10 mouse cellular contexts compared by ENCODE assay signal in genomic region chr4:102534049-102534730, GRCm38 (mm10).
A peak's percentile ranks its signal among the peaks of the same experiment; 100 is the strongest.
DNase-seq lines count a peak whose midpoint lies in the region; ATAC-seq and TF ChIP-seq lines count a peak whose summit lies in the region.
"Had no signal": no experiment of that assay in that cellular context is flagged by ENCODE, and none has a peak within 500 bp of the region (broad histone marks: within the 10 kb centered on the region; RNA-seq: fewer than 3 reads in every experiment).

No protein-coding gene starts in this region.

- H3K9ac ChIP-seq in hindbrain, embryonic 11.5 days (ENCODE audit: low read depth, low read length): no peak overlapping the region
- H3K9ac ChIP-seq in forebrain, embryonic 13.5 days: no peak overlapping the region
- no peak overlapping the region for H3K9ac ChIP-seq in kidney, embryonic 15.5 days
- H3K9ac ChIP-seq: stomach, embryonic 15.5 days had no signal

- no peak overlapping the region for H3K27ac ChIP-seq in hindbrain, embryonic 11.5 days (ENCODE audit: low read depth, low read length)
- H3K27ac ChIP-seq in hindbrain, embryonic 10.5 days: no peak overlapping the region
- peak overlapping the region; percentile 49; the same call in 1 of the 2 replicates for H3K27ac ChIP-seq in bone marrow macrophage, adult 2 months (ENCODE audit: insufficient read depth, low read depth, low read length)
- H3K27ac ChIP-seq in forebrain, embryonic 13.5 days: peak overlapping the region; percentile 70
- peak overlapping the region; percentile 38; the same call in 1 of the 2 replicates for H3K27ac ChIP-seq in midbrain, embryonic 10.5 days (replicated peaks)
- H3K27ac ChIP-seq in kidney, embryonic 15.5 days: no peak overlapping the region
- H3K27ac ChIP-seq: stomach, embryonic 15.5 days had no signal

- H3K4me1 ChIP-seq in hindbrain, embryonic 11.5 days (replicated peaks; ENCODE audit: control insufficient read depth, insufficient read depth, low read length): no peaks in the 10 kb centered on the region
- peaks cover 14% of the 10 kb centered on the region for H3K4me1 ChIP-seq in hindbrain, embryonic 10.5 days (replicated peaks)
- H3K4me1 ChIP-seq in bone marrow macrophage, adult 2 months (ENCODE audit: control insufficient read depth, insufficient read depth, low read length): peaks cover 9% of the 10 kb centered on the region
- H3K4me1 ChIP-seq in forebrain, embryonic 13.5 days: peaks cover 22% of the 10 kb centered on the region
- H3K4me1 ChIP-seq in midbrain, embryonic 10.5 days: peaks cover 17% of the 10 kb centered on the region
- H3K4me1 ChIP-seq in kidney, embryonic 15.5 days: no peaks in the 10 kb centered on the region
- H3K4me1 ChIP-seq: stomach, embryonic 15.5 days had no signal

- no peaks in the 10 kb centered on the region for H3K9me3 ChIP-seq in hindbrain, embryonic 11.5 days (ENCODE audit: control insufficient read depth, low read length)
- no peaks in the 10 kb centered on the region for H3K9me3 ChIP-seq in hindbrain, embryonic 10.5 days
- no peaks in the 10 kb centered on the region for H3K9me3 ChIP-seq in forebrain, embryonic 13.5 days (replicated peaks)
- H3K9me3 ChIP-seq in midbrain, embryonic 10.5 days (replicated peaks): no peaks in the 10 kb centered on the region
- H3K9me3 ChIP-seq in kidney, embryonic 15.5 days (replicated peaks): no peaks in the 10 kb centered on the region
- H3K9me3 ChIP-seq: stomach, embryonic 15.5 days had no signal

- H3K36me3 ChIP-seq in hindbrain, embryonic 11.5 days (ENCODE audit: control insufficient read depth, insufficient read depth, low read length): no peaks in the 10 kb centered on the region
- no peaks in the 10 kb centered on the region for H3K36me3 ChIP-seq in hindbrain, embryonic 10.5 days
- H3K36me3 ChIP-seq in forebrain, embryonic 13.5 days (ENCODE audit: poor library complexity, severe bottlenecking): no peaks in the 10 kb centered on the region
- no peaks in the 10 kb centered on the region for H3K36me3 ChIP-seq in midbrain, embryonic 10.5 days
- no peaks in the 10 kb centered on the region for H3K36me3 ChIP-seq in kidney, embryonic 15.5 days
- H3K36me3 ChIP-seq: stomach, embryonic 15.5 days had no signal

- no peak overlapping the region for H3K4me3 ChIP-seq in hindbrain, embryonic 11.5 days (ENCODE audit: low read depth, low read length)
- no peak overlapping the region for H3K4me3 ChIP-seq in hindbrain, embryonic 10.5 days
- no peak overlapping the region for H3K4me3 ChIP-seq in bone marrow macrophage, adult 2 months (ENCODE audit: insufficient read depth, low read length)
- H3K4me3 ChIP-seq in forebrain, embryonic 13.5 days: no peak overlapping the region
- H3K4me3 ChIP-seq in midbrain, embryonic 10.5 days: no peak overlapping the region
- H3K4me3 ChIP-seq in kidney, embryonic 15.5 days (replicated peaks): no peak overlapping the region
- H3K4me3 ChIP-seq: erythroblast, embryonic 14.5 days; stomach, embryonic 15.5 days had no signal

- no peak overlapping the region for H3K4me2 ChIP-seq in hindbrain, embryonic 11.5 days (replicated peaks; ENCODE audit: low read depth, low read length)
- H3K4me2 ChIP-seq in forebrain, embryonic 13.5 days: peak overlapping the region; percentile 7; the same call in 1 of the 2 replicates
- no peak overlapping the region for H3K4me2 ChIP-seq in kidney, embryonic 15.5 days
- H3K4me2 ChIP-seq: stomach, embryonic 15.5 days had no signal

- 56% methylated on average over 5 of the region's 5 CpGs for WGBS in hindbrain, embryonic 11.5 days
- WGBS in hindbrain, embryonic 10.5 days: 62% methylated on average over 5 of the region's 5 CpGs
- 12% methylated on average over 5 of the region's 5 CpGs for WGBS in forebrain, embryonic 13.5 days
- WGBS in midbrain, embryonic 10.5 days: 58% methylated on average over 5 of the region's 5 CpGs
- WGBS in kidney, embryonic 15.5 days: 80% methylated on average over 5 of the region's 5 CpGs

- ATAC-seq in hindbrain, embryonic 11.5 days (ENCODE audit: low FRiP score): peak; percentile 83
- ATAC-seq in forebrain, embryonic 13.5 days: peak; percentile 91
- no peak for ATAC-seq in kidney, embryonic 15.5 days (replicated peaks; ENCODE audit: low FRiP score)

- no peaks in the 10 kb centered on the region for H3K27me3 ChIP-seq in hindbrain, embryonic 11.5 days (ENCODE audit: control insufficient read depth, insufficient read depth, low read length)
- no peaks in the 10 kb centered on the region for H3K27me3 ChIP-seq in hindbrain, embryonic 10.5 days (ENCODE audit: insufficient read depth, poor library complexity, severe bottlenecking)
- H3K27me3 ChIP-seq in forebrain, embryonic 13.5 days: no peaks in the 10 kb centered on the region
- no peaks in the 10 kb centered on the region for H3K27me3 ChIP-seq in midbrain, embryonic 10.5 days (ENCODE audit: low read depth, poor library complexity, severe bottlenecking)
- no peaks in the 10 kb centered on the region for H3K27me3 ChIP-seq in kidney, embryonic 15.5 days
- H3K27me3 ChIP-seq: stomach, embryonic 15.5 days had no signal

- no peak for TF ChIP-seq CTCF in bone marrow macrophage, adult 2 months (IDR thresholded peaks at IDR 0.05; ENCODE audit: low read depth, low read length)

- DNase-seq in hindbrain, embryonic 11.5 days (ENCODE audit: low spot score): peak; percentile 22
- DNase-seq in hindbrain, embryonic 10.5 days (ENCODE audit: low spot score): no peak
- no peak for DNase-seq in midbrain, embryonic 10.5 days (ENCODE audit: low spot score)
- DNase-seq in adrenal gland, adult 2 months: no peak
- DNase-seq in gastrocnemius, postnatal 4 days (ENCODE audit: low spot score in 2 of 2): no peak

- no peak for TF ChIP-seq POLR2A in bone marrow macrophage, adult 2 months (IDR thresholded peaks at IDR 0.05; ENCODE audit: borderline replicate concordance, low read depth, low read length)

Comparison
In these comparisons a context has a peak if more than half of its experiments do, and no peak if none do; other contexts are left out.
1. H3K27ac ChIP-seq: peak in bone marrow macrophage, adult 2 months (single experiment), forebrain, embryonic 13.5 days (single experiment) and midbrain, embryonic 10.5 days (single experiment); none in hindbrain, embryonic 11.5 days (single experiment), hindbrain, embryonic 10.5 days (single experiment) and kidney, embryonic 15.5 days (single experiment).